Mouse (Mus musculus) heart, postnatal 14 days (tissue): Measurements from ENCODE around the gene Exoc4. TPM values are rescaled to one million over a fixed set of nuclear protein-coding genes. Genes with fewer than 3 reads are reported as not detected.

Experiments used
- DNase-seq, 2 experiments: peaks; one replicate each; pipeline ENCODE4 v3.0.0; 2021 to 2022
- intact Hi-C: fragments of 180-260 bp; cut with DNase I; formaldehyde crosslinking; loops from one replicate; pipeline ENCODE4 v1.15.1; 2025
- total RNA-seq, 2 experiments: library from RNA; stranded (reverse); gene quantifications; 2 replicates each; pipeline ENCODE4 v1.2.3; 2021

Exoc4 gene
- total RNA-seq, 2 experiments from 2014 or later = 41.7 to 41.8 TPM

- intact Hi-C loops = no loop called here
- DNase-seq = no peak
Observed at GRCm38 (mm10) chr6:33977880-33978279, 729.0 kb downstream of the Exoc4 start.

GRCm38 (mm10) chr6:33982709-33983108 is 733.8 kb downstream of the Exoc4 start:
- no peak for DNase-seq
- intact Hi-C loops = no loop called here

- no peak for DNase-seq
- intact Hi-C loops = no loop called here
Observed at GRCm38 (mm10) chr6:33987132-33987531, 738.2 kb downstream of the Exoc4 start.

- DNase-seq = no peak
- intact Hi-C loops = no loop called here
Observed at GRCm38 (mm10) chr6:33992213-33993034, 743.5 kb downstream of the Exoc4 start.

GRCm38 (mm10) chr6:33993842-33994241 is 745.0 kb downstream of the Exoc4 start:
- intact Hi-C loops = no loop called here
- no peak for DNase-seq

- intact Hi-C loops = no loop called here
- DNase-seq = no peak
Observed at GRCm38 (mm10) chr6:33998590-33998989, 749.7 kb downstream of the Exoc4 start.

- DNase-seq = no peak
- intact Hi-C loops = no loop called here
Observed at GRCm38 (mm10) chr6:33999530-33999929, 750.6 kb downstream of the Exoc4 start.

- DNase-seq = no peak
- intact Hi-C loops = no loop called here
Observed at GRCm38 (mm10) chr6:34000644-34001043, 751.8 kb downstream of the Exoc4 start.

- intact Hi-C loops = no loop called here
Observed at GRCm38 (mm10) chr6:34003033-34003432, 754.1 kb downstream of the Exoc4 start.

GRCm38 (mm10) chr6:34013469-34013868 is 764.6 kb downstream of the Exoc4 start:
- intact Hi-C loops = no loop called here
- no peak for DNase-seq

More at GRCm38 (mm10) chr6:34003033-34003432, 754.1 kb downstream of the Exoc4 start:
- DNase-seq = no peak

Other genes starting within 250 kb of the Exoc4 start
- gene Chchd3, start 188.8 kb upstream of the Exoc4 start, total RNA-seq = 100 to 1,000 TPM; 444 to 466 TPM